Mouse (Mus musculus): ENCODE results near the gene Ttll8. TPM values are rescaled to one million over a fixed set of nuclear protein-coding genes. Genes with fewer than 3 reads are reported as not detected.

Ttll8 gene
- polyA plus RNA-seq, 2 experiments from 2014 or later, result not detected

DNA sequence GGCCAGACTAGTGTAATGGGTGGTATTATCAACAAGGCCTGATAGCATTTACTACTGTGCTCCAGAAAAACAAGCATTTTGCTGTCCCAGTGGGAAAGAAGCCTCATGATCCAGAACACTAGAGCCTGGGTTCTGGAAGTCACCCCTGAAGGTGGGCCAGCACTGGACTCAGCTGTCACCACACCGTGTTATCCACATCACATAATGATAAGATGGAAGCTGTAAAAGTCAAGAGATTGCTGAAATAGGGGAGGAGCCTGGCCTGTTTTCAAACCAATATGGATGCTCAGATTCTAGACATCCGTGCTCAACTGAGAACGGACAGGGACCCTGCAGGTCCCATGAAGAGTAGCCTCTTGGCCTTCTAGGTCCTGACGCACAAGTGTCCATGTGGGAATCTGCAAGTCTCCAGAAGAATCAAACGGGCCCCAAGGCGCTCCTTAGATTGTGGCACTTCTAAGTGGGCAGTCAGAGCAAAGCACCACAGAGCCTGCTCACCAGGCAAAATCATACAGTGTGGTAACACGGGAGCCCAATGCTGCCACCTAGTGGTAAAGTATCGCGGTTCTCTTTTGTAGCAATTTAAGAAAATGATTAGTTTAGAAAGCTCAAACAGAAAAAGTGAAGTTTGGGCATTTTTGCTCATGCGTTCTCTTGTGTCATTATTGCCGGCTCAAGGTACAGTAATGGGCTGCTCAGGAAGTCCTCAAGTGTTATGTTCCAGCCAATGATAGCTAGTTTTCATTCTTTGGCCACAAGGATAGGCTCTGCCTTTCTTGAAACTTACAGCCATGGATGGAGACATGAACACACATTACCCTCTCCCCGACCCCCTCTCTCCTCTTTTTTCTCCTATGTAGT lies 32.9 kb downstream of the Ttll8 start:
- ATAC-seq, result peak; percentile 40

DNA sequence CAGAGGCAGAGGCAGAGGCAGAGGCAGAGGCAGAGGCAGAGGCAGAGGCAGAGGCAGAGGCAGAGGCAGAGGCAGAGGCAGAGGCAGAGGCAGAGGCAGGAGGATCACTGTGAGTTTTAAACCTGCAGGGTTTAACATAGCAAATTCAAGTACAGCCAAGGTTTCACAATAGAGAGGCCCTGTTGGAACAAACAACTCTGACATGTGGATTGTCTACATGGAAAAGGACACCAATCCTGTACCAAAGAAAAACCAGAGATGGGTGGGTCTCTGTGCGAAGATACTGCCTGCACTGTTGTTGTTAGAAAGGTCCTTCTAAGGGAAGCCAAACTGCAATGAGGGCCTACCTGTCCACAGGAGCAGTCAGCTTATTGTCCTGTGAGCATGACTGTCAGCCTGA lies 34.2 kb downstream of the Ttll8 start:
- ATAC-seq, result no peak

DNA sequence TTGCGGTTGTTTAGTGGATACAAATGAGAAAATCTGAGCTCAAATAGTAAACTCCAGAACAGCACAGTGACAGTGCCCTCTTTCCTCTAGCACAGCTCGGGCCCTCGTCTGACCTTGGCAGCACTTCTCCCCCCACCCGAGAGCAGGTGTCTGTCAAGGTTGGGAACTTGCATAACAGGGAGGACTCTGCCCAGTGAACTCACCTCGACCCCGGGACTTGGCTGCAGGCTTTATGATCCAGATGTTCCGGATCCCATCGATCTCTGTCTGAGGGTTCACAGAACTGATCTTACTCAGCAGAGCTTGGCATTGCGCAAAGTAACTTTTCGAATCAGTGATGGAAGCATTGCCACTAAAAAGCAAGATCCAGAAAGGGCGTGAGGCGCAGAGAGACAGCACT lies 34.9 kb downstream of the Ttll8 start:
- no peak for ATAC-seq

DNA sequence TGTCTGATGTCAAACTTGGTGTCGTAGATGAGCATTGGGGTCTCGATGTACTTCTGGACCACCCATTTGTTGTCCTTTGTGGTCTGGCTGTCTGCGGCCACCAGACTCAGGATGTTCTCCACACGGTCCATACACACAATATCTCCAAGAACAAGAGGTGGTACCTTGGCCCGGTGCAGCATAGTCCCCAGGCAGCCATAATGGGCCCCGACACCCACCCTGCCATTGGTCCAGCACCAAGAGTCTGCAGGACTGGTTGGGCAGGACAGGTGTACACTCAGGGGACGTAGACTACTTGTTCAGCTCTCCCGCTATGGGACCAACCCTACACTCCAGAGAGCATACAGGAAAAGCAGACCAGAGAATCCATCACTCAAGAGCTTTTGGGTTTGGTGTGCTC lies 37.1 kb downstream of the Ttll8 start:
- no peak for ATAC-seq

DNA sequence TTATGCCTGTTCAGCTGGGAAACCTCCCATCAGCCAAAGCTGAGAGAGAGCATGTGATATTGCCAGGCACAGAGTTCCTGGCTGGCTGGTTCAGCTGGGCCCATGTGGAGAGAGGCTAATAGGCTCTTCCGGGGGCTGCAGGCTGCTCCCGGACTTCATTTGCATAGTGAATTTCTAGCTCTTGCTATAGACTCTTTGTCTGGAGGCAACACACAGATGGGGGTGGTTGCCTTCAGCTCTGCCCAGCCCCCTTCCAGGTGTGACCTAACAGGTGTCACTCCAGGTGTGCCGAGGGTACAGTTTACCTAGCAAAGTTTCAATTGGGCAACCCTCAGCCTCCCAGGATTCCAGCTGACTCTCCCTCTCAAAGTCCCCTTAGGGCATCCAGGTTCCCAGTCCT lies 37.9 kb downstream of the Ttll8 start:
- ATAC-seq, result no peak

DNA sequence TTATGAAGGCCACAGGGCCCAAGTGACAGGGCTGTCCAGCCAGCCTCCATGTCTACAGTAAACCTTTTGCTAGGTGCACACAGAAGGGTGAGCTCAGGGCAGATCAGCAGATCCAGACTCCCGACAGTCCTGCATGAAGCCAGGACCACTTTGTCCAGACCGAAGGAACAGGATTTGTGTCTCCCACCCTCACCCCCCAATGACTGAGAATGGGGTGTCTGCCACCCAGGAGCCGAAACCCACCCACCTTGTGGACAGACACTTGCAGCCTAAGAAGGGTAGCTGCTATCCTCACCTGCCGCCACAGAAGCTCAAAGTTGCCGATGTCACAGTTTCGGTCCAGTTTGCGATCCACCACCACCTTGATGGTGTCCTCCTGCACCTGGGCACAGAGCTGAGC lies 39.2 kb downstream of the Ttll8 start:
- no peak for ATAC-seq

DNA sequence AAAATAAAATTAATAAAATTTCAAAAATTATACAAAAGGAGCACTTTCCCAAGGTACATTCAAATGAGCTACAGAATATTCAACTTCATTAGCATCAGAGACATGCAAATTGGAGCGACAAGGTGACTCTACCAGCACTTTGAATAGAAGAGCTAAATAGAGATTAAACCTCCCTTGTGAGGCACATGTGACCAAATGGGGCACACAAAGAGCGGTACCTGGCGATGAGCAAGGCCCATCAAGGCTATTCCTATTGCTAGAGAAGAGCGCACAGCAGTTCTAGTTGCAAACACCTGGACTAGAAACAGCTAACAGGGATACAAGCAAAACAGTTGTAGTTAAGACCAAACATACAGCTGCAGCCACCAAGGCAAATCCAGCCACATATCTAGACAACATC lies 47.9 kb downstream of the Ttll8 start:
- ATAC-seq, result no peak

- no peak for ATAC-seq
These were observed 50.0 kb downstream of the Ttll8 start for GRCm38 (mm10) chr15:88904056-88904811.

DNA sequence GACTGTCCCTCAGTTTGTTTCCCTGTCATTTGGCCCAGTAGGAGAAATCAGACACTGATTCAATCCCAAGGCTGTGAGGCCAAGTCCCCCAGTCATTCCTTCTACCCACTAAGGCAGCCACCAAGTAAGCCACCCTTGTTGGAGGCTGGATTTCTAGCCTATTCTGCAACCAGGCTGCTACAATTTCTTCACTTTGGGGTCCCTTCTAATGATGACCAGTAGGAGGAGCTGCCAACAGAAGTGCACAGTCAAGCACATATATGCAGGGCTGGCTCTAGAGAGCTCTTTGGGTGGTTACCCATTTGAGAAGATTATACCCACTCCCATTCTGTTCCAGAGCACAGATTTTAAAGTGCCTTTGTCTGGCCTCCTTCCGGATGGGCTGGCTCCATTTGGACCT lies 51.1 kb downstream of the Ttll8 start:
- ATAC-seq, result no peak

- no peak for ATAC-seq
These were observed 51.9 kb downstream of the Ttll8 start for GRCm38 (mm10) chr15:88902200-88902875.

- no peak for ATAC-seq
These were observed 57.8 kb downstream of the Ttll8 start for GRCm38 (mm10) chr15:88896341-88896980.

GRCm38 (mm10) chr15:88895891-88896290 lies 58.3 kb downstream of the Ttll8 start:
- ATAC-seq, result no peak

GRCm38 (mm10) chr15:88895119-88895518 lies 59.1 kb downstream of the Ttll8 start:
- no peak for ATAC-seq

DNA sequence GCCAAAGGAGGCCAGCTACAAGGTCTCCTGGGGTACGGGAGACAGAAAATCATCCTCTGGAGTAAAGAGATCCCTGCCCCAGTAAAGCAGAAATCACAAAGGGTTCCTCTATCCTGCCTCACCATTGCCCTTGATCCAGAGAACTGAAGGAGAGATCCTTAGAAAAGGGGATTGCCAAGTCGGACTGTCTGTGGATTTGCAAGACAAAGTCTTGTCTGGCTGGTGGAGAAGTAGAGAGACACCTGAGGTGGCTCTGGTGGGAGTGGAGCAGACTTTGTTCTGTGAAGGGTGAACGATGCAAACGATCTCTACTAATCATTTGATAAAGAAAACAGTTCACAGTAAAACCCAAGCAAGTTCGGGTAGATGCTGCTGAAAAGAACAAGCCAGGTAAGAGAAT lies 61.3 kb downstream of the Ttll8 start:
- ATAC-seq, result no peak

GRCm38 (mm10) chr15:88892252-88892651 lies 62.0 kb downstream of the Ttll8 start:
- ATAC-seq, result no peak

- ATAC-seq, result no peak
These were observed 62.6 kb downstream of the Ttll8 start for GRCm38 (mm10) chr15:88891676-88892040.

DNA sequence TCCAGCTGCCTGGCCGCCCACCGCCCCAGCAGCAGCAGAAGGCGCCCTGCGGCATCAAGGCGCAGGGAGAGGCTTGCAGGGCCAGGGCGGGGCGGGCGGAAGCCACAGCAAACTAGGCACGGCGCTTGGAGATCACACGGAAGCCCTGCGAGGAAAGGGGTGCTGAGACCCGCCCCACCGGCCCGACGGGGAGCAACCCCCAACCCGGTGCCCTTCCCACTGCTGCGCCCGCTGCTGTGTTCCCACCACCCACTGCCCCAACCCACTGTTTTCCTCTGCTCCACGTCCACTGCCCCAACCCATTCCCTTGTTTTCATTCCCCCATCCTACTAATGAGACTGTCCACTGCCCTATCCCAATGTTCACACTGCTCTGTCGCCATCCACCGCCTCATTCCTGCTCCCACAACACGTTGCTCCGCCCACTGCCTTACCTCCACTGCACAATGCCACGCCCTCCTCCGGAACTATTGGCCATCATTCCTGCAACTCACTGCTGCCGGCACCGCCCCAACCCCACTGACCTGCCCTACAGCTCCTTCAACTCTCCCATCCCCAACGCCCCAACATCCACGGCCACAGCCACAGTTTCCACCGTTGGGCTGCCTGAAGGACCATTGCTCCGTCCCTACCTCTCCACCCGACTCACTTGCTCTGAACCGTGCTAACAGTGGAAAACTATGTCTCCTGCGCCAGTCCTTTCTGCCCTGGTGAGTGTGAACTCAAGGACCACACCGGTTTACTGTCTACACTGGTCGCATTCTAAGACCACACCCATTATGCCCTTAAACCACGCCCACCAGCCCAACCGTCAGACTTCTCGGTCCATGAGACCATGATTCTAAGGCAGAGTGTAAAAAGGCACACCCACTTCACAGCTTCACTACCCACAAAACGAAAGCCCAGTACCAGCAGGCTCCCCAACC lies 63.2 kb downstream of the Ttll8 start:
- ATAC-seq, result peak; percentile 77

DNA sequence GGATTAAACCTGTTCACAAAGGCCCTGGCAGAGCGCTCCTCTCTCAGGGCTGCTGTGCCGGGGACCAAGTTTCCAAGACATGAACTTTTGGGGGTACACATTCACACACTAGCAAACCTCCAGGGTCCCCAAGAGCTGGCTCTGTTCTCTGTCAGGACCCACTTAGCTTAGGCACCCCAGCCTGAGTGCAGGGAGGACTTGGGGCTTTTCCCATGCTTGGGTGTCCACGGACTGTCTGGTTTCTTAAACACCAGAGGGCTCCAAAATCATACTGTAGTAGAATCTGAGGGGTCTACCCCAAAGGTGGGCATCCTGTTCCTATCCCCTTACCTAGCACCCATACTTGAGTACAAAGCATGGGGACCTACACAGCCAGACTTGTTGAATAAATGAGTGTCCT lies 64.2 kb downstream of the Ttll8 start:
- ATAC-seq, result no peak

DNA sequence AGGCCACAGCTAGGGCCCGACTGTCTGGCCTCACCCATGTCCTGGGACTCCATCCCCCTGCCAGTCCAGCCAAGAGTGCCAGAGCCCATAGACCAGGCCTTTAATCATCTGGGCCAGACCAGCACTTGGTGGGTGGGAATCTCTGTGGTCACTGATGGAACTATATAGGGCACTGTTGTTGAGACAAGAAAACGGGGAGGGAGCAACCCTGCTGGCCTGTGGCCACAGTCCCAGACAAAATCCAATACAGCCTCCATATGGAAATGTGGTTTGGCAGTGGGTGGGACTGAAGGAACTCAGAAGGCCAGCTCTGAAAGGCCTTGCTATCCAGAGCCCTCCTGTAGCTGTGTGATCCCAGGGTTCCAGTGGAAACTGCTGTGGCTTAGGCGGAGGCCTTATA lies 65.2 kb downstream of the Ttll8 start:
- ATAC-seq, result no peak

GRCm38 (mm10) chr15:88885376-88885775 lies 68.8 kb downstream of the Ttll8 start:
- no peak for ATAC-seq

DNA sequence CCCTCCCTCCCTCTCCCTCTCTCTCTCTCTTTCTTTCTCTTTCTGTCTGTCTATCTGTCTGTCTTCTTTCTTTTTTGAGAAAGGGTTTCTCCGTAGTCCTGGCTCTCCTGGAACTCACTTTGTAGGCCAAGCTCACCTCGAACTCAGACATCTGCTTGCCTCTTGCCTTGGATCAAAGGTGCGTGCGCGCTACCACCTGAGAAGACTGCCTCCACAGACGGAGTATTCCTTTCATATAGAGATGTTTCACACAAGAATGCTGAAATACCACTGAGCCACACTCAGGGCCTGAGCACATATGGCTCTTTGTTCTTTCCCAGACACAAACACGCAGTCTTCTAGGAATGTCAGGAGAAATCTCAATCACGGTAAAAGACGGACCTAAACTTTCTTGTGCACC lies 70.9 kb downstream of the Ttll8 start:
- ATAC-seq, result no peak

- no peak for ATAC-seq
These were observed 71.4 kb downstream of the Ttll8 start for GRCm38 (mm10) chr15:88882851-88883250.
